Mouse (Mus musculus) heart, postnatal 4 days (tissue): Measurements from ENCODE around the gene Pramel6. TPM values are rescaled to one million over a fixed set of nuclear protein-coding genes. Genes with fewer than 3 reads are reported as not detected.
"Not testable (repeated sequence)": the region's sequence is repeated elsewhere in the genome, so short reads cannot be mapped to it uniquely, and the experiment has no call there.

Experiments
- DNase-seq: peaks from one replicate; pipeline ENCODE4 v3.0.0; 2021
- total RNA-seq, 2 experiments: library from RNA; stranded (reverse); gene quantifications; 2 replicates each; pipeline ENCODE4 v1.2.3; 2021

Gene Pramel6
- not detected for total RNA-seq

GRCm38 (mm10) chr2:87506265-87506664, at the start of gene Pramel6:
TSS of gene Pramel6 (plus strand) at chr2:87506565.
- no peak for DNase-seq

GRCm38 (mm10) chr2:87461769-87462168, 44.6 kb upstream of the Pramel6 start:
- DNase-seq, result no peak

- no peak for DNase-seq
Observed at GRCm38 (mm10) chr2:87480207-87480606, 26.2 kb upstream of the Pramel6 start.

GRCm38 (mm10) chr2:87481158-87481557, 25.2 kb upstream of the Pramel6 start:
- DNase-seq, result no peak

GRCm38 (mm10) chr2:87482276-87482675, 24.1 kb upstream of the Pramel6 start:
- DNase-seq, result no peak

DNA sequence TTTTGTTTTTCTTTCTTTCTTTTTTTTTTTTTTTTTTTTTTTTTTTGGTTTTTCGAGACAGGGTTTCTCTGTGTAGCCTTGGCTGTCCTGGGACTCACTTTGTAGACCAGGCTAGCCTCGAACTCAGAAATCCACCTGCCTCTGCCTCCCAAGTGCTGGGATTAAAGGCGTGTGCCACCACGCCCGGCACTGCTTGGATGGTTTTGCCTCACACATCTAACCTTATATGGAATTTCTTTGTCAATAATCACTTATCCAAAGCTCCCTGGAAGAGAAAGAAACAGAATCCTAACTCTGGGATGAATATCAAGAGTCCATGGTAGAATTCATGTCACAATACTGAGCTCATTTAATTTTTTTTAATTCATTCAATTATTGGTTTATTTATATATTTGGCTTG, 9.4 kb upstream of the Pramel6 start, which contains the start of gene Pramel7:
TSS of gene Pramel7 (minus strand) at position 101 of the 400 bp plus-strand sequence.
- DNase-seq, result not testable (repeated sequence)

- DNase-seq, result no peak
Observed at GRCm38 (mm10) chr2:87515046-87515445, 8.7 kb downstream of the Pramel6 start.

DNA sequence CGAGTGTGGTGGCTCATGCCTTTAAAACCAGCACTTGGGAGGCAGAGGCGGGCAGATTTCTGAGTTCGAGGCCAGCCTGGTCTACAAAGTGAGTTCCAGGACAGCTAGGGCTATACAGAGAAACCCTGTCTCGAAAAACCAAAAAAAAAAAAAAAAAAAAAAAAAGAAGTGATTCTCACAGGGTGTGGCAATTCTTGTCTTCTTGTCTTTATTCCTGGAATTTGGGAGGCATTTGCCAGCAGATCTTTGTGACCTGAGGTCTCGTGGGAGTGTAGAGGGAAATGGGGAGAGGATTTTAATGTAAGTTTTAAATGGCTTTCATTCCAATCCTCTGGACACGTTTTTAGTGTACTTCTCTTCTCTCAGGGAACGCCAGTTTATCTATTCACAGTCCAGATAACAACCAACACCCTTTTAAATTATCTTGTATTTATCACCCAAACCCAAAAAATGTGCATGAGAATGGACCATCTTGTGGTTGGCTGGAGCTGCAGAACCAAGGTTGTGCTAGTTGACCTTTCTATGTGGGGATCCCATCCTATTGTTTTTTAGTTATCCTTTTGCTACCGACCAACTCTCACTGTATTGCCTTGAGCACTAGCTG, 9.2 kb downstream of the Pramel6 start:
- no peak for DNase-seq

GRCm38 (mm10) chr2:87516581-87516980, 10.2 kb downstream of the Pramel6 start:
- no peak for DNase-seq

GRCm38 (mm10) chr2:87520651-87521050, 14.3 kb downstream of the Pramel6 start:
- peak; percentile 55 for DNase-seq

DNA sequence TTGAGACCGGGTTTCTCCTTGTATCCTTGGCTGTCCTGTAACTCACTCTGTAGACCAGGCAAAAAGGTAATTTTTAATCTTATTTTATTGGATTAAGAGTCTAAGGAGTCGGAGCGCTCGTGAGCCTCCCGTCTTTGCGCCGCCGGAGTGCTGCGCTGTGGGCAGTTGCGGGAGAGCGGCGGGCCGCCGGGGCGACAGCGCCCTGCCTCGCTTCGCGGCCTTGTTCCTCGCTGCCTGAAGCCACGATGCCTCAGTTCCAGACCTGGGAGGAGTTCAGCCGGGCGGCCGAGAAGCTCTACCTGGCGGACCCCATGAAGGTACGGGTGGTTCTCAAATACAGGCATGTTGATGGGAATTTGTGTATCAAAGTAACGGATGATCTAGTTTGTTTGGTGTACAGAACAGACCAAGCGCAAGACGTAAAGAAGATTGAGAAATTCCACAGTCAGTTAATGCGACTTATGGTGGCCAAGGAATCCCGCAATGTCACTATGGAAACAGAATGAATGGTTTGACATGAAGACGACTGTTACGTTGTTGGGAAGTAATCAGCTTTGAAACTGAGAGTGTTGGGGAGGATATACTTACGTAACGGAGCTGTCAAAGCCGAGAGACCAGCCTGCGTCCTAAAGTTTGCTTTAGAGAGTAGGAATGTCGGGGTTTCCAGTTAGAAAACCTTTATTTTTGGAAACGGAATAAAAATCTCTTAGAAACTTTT, 19.7 kb downstream of the Pramel6 start:
- DNase-seq, result not testable (repeated sequence)

- no peak for DNase-seq
Observed at GRCm38 (mm10) chr2:87531496-87531895, 25.1 kb downstream of the Pramel6 start, which contains the start of gene Olfr153. TSS of gene Olfr153 (plus strand) at chr2:87531796.

GRCm38 (mm10) chr2:87534826-87535225, 28.5 kb downstream of the Pramel6 start:
- DNase-seq, result no peak

GRCm38 (mm10) chr2:87545442-87545841, 39.1 kb downstream of the Pramel6 start, which contains the start of gene Olfr1128:
TSS of gene Olfr1128 (minus strand) at chr2:87545542.
- DNase-seq, result no peak

Other genes with a start within 250 kb of the Pramel6 start
- not detected for gene Olfr1116, start 239.0 kb upstream of the Pramel6 start, total RNA-seq
- gene Olfr1118, start 199.0 kb upstream of the Pramel6 start, total RNA-seq, result not detected
- gene Olfr1120, start 151.8 kb upstream of the Pramel6 start, total RNA-seq, result not detected
- not detected for gene Olfr1121, start 136.7 kb upstream of the Pramel6 start, total RNA-seq
- gene Olfr1122, start 120.7 kb upstream of the Pramel6 start, total RNA-seq, result under 1 TPM in 1 of 2 experiments, not detected in 1; 0.05 TPM
- not detected for gene Olfr1123, start 89.9 kb upstream of the Pramel6 start, total RNA-seq
- gene Olfr1124, start 76.3 kb upstream of the Pramel6 start, total RNA-seq, result not detected
- not detected for gene Olfr1126, start 52.6 kb upstream of the Pramel6 start, total RNA-seq
- gene Pramel7, start 9.5 kb upstream of the Pramel6 start, total RNA-seq, result not detected
- gene Olfr153, start 25.2 kb downstream of the Pramel6 start, total RNA-seq, result not detected
- gene Olfr1128, start 39.0 kb downstream of the Pramel6 start, total RNA-seq, result not detected
- gene Olfr1129, start 67.3 kb downstream of the Pramel6 start, total RNA-seq, result not detected
- not detected for gene Olfr1130, start 99.6 kb downstream of the Pramel6 start, total RNA-seq
- gene Olfr1131, start 120.5 kb downstream of the Pramel6 start, total RNA-seq, result not detected
- gene Olfr1132, start 131.0 kb downstream of the Pramel6 start, total RNA-seq, result not detected
- gene Olfr1133, start 140.8 kb downstream of the Pramel6 start, total RNA-seq, result not detected
- not detected for gene Olfr1134, start 151.9 kb downstream of the Pramel6 start, total RNA-seq
- gene Olfr1135, start 167.1 kb downstream of the Pramel6 start, total RNA-seq, result not detected
- not detected for gene Olfr1136, start 187.4 kb downstream of the Pramel6 start, total RNA-seq
- gene Olfr1137, start 206.6 kb downstream of the Pramel6 start, total RNA-seq, result not detected
- gene Olfr1138, start 233.4 kb downstream of the Pramel6 start, total RNA-seq, result not detected
- gene Olfr1140, start 237.2 kb downstream of the Pramel6 start, total RNA-seq, result not detected
- not detected for gene Olfr1141, start 247.4 kb downstream of the Pramel6 start, total RNA-seq